Mouse (Mus musculus): ENCODE data around the gene Wwtr1. TPM values are rescaled to one million over a fixed set of nuclear protein-coding genes. Genes with fewer than 3 reads are reported as not detected.

Gene Wwtr1
- total RNA-seq, 1 experiment from 2014 or later: 37.6 TPM

- no peak for DNase-seq
Observed at GRCm38 (mm10) chr3:57558761-57559160, 16.9 kb downstream of the Wwtr1 start.

- DNase-seq: no peak
Observed at GRCm38 (mm10) chr3:57557408-57557807, 18.3 kb downstream of the Wwtr1 start.

GRCm38 (mm10) chr3:57555560-57555959 lies 20.1 kb downstream of the Wwtr1 start:
- no peak for DNase-seq

- no peak for DNase-seq
Observed at GRCm38 (mm10) chr3:57554890-57555239, 20.8 kb downstream of the Wwtr1 start.

- DNase-seq: no peak
Observed at GRCm38 (mm10) chr3:57554124-57554889, 21.4 kb downstream of the Wwtr1 start.

GRCm38 (mm10) chr3:57553108-57553507 lies 22.6 kb downstream of the Wwtr1 start:
- DNase-seq: no peak

GRCm38 (mm10) chr3:57551210-57551609 lies 24.5 kb downstream of the Wwtr1 start:
- no peak for DNase-seq

GRCm38 (mm10) chr3:57550468-57551185 lies 25.1 kb downstream of the Wwtr1 start:
- DNase-seq: no peak

GRCm38 (mm10) chr3:57544154-57544553 lies 31.6 kb downstream of the Wwtr1 start:
- DNase-seq: no peak

- no peak for DNase-seq
Observed at GRCm38 (mm10) chr3:57542848-57543380, 32.8 kb downstream of the Wwtr1 start.

- no peak for DNase-seq
Observed at GRCm38 (mm10) chr3:57541205-57541604, 34.5 kb downstream of the Wwtr1 start.

GRCm38 (mm10) chr3:57540474-57540873 lies 35.2 kb downstream of the Wwtr1 start:
- no peak for DNase-seq

GRCm38 (mm10) chr3:57535483-57536185 lies 40.1 kb downstream of the Wwtr1 start:
- no peak for DNase-seq

GRCm38 (mm10) chr3:57534450-57534849 lies 41.3 kb downstream of the Wwtr1 start:
- DNase-seq: no peak

GRCm38 (mm10) chr3:57533876-57534275 lies 41.8 kb downstream of the Wwtr1 start:
- DNase-seq: no peak

GRCm38 (mm10) chr3:57532991-57533725 lies 42.6 kb downstream of the Wwtr1 start:
- no peak for DNase-seq

GRCm38 (mm10) chr3:57530836-57531235 lies 44.9 kb downstream of the Wwtr1 start:
- no peak for DNase-seq

GRCm38 (mm10) chr3:57530221-57530620 lies 45.5 kb downstream of the Wwtr1 start:
- DNase-seq: no peak

GRCm38 (mm10) chr3:57527154-57527553 lies 48.6 kb downstream of the Wwtr1 start:
- DNase-seq: no peak

GRCm38 (mm10) chr3:57523093-57523492 lies 52.6 kb downstream of the Wwtr1 start:
- no peak for DNase-seq

GRCm38 (mm10) chr3:57521876-57522275 lies 53.8 kb downstream of the Wwtr1 start:
- DNase-seq: no peak

- DNase-seq: no peak
Observed at GRCm38 (mm10) chr3:57519995-57520394, 55.7 kb downstream of the Wwtr1 start.

Data from adrenal gland, postnatal 25 days (tissue).